Mouse (Mus musculus) liver, embryonic 14.5 days (tissue): ENCODE measurements around the gene Mrrf. TPM values are rescaled to one million over a fixed set of nuclear protein-coding genes. Genes with fewer than 3 reads are reported as not detected.
A peak's percentile ranks its signal among the peaks of the same experiment; 100 is the strongest.

Experiments used
- ATAC-seq: fragments of 200-750 bp; cut with Nextera tagmentation; 2 replicates; pipeline ENCODE4 v1.8.0; 2017; ENCODE audit warnings: moderate number of reproducible peaks, mild to moderate bottlenecking, moderate library complexity; ENCODE audit not compliant: insufficient read depth
- DNase-seq, 3 experiments: peaks; one replicate each; pipeline ENCODE4 v3.0.0-alpha.2; 2012 to 2013; ENCODE audit warnings: low read depth in 3 of 3, low spot score in 3 of 3
- H3K27ac ChIP-seq: fragments of 300-500 bp; sonication (generic); 2 replicates; pipeline ENCODE4 v1.5.1; 2014; ENCODE audit warnings: moderate library complexity, mild to moderate bottlenecking, control low read depth, inconsistent platforms
- H3K27me3 ChIP-seq: fragments of 300-500 bp; sonication (generic); 2 replicates; pipeline ENCODE4 v1.6.1; 2014; ENCODE audit warnings: mild to moderate bottlenecking, low read length, moderate library complexity; ENCODE audit not compliant: control insufficient read depth, insufficient read depth
- H3K36me3 ChIP-seq: fragments of 300-500 bp; sonication (generic); replicated peaks from 2 replicates; pipeline ENCODE4 v1.6.1; 2014; ENCODE audit warnings: low read depth; ENCODE audit not compliant: control insufficient read depth, insufficient read depth
- H3K4me1 ChIP-seq, 2 experiments: fragments of 200-500 bp in 1 of 2; fragments of 300-500 bp in 1 of 2; sonication (generic) in 1 of 2; replicated peaks; 2 replicates each; pipeline ENCODE4 v1.6.1; 2012 to 2014; ENCODE audit warnings: antibody characterized with exemption in 1 of 2, inconsistent platforms in 1 of 2, low read length in 1 of 2; ENCODE audit not compliant: control insufficient read depth in 2 of 2, insufficient read depth in 2 of 2
- H3K4me2 ChIP-seq: fragments of 300-500 bp; sonication (generic); 2 replicates; pipeline ENCODE4 v1.6.1; 2014; ENCODE audit warnings: low read depth, mild to moderate bottlenecking, control low read depth, moderate library complexity
- H3K4me3 ChIP-seq, 2 experiments: fragments of 200-500 bp in 1 of 2; fragments of 300-500 bp in 1 of 2; sonication (generic) in 1 of 2; 2 replicates each; pipeline ENCODE4 v1.5.1; 2012 to 2014; ENCODE audit warnings: low read depth in 2 of 2, low read length in 2 of 2, mild to moderate bottlenecking in 2 of 2, control low read depth in 1 of 2, inconsistent platforms in 1 of 2, moderate library complexity in 1 of 2; ENCODE audit not compliant: insufficient read depth in 1 of 2
- H3K9ac ChIP-seq: fragments of 300-500 bp; sonication (generic); replicated peaks from 2 replicates; pipeline ENCODE4 v1.6.1; 2014; ENCODE audit warnings: mild to moderate bottlenecking, control low read depth, moderate library complexity
- H3K9me3 ChIP-seq: fragments of 300-500 bp; sonication (generic); 2 replicates; pipeline ENCODE4 v1.6.1; 2016; ENCODE audit warnings: low read length, mixed read lengths; ENCODE audit not compliant: control insufficient read depth
- CTCF ChIP-seq: IDR thresholded peaks from 2 replicates; pipeline ENCODE4 v1.5.1; 2016; ENCODE audit warnings: antibody characterized with exemption, low read depth, control low read depth
- EP300 ChIP-seq: IDR thresholded peaks from 2 replicates; pipeline ENCODE4 v1.6.1; 2016; ENCODE audit warnings: antibody characterized with exemption, low read depth
- WGBS: fragments of 180-500 bp; shearing (Covaris S2); extraction: QIAGEN DNeasy Blood & Tissue Kit; methylation state at CpG from one replicate; pipeline ENCODE4 v1.1.7; 2014; ENCODE audit not compliant: insufficient replicate concordance; 5-methylcytosine and 5-hydroxymethylcytosine counted together
- polyA plus RNA-seq, 2 experiments: library from polyadenylated mRNA; depleted of rRNA in 1 of 2; stranded (reverse) in 1 of 2; unstranded in 1 of 2; fragments of >200 nt; fragmentation: Nextera tagmentation in 1 of 2; extraction: Ambion mirVana in 1 of 2; gene quantifications; 2 replicates each; pipeline versions ENCODE4 v1.2.1 to v1.2.3; 2012 to 2014

Gene Mrrf
- polyA plus RNA-seq, 2 experiments: 9.1 to 17.8 TPM

DNA sequence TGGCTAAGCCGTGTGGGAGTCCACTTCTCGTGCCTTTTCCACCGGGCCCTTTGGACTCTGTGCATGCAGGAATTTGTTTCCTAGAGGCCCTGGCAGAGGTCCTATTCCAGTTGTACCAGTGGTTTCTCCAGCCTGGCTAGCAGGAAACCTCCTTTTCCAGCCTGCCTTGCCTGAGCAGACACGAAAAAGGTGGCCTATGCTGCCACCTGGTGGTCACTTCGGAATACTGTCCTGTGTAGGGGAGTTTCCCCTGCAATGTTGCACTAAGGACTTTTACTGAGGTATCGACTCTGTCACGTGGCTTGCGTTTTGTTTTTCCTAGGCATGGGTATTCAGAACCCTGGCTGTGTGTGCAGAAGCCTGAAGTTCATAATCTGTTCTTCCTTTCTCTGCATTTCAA lies 77.8 kb downstream of the Mrrf start:
- peak; percentile 71 for ATAC-seq
- no peak overlapping the region for H3K4me3 ChIP-seq
- H3K27ac ChIP-seq: no peak overlapping the region
- peaks cover 0 to 8% of the 10 kb centered on the region in 2 experiments; a peak in 2 of 4 replicates for H3K4me1 ChIP-seq
- DNase-seq: peak; percentile 64 to 70 (median 69)
- 5% methylated on average over 8 of the region's 8 CpGs for WGBS
- H3K27me3 ChIP-seq: peaks cover 29% of the 10 kb centered on the region
- no peak overlapping the region for H3K9ac ChIP-seq
- peak overlapping the region; percentile 52 for H3K4me2 ChIP-seq
- no peak for TF ChIP-seq EP300
- peak; percentile 95 for TF ChIP-seq CTCF
- H3K36me3 ChIP-seq: no peaks in the 10 kb centered on the region
- no peaks in the 10 kb centered on the region for H3K9me3 ChIP-seq

DNA sequence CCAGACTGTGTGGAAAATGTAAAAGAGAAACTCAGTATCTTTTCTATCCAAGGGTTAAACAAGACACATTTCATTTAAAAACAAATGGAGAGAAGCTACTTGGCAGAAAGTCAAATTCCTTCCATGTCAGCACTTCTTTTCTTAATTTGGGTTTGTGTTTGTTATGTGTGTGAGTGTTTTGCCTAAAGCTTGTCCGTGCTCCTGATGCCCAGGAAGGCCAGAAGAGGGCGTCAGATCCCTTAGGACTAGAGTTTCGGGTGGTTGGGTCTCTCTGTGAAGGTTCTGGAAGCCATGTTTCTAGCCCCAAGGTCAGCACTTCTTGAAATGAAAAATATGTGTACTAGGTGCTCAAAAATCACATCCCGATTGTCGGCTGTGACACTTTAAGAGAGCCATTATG lies 78.2 kb downstream of the Mrrf start:
- DNase-seq: no peak
- Histone ChIP-seq H3K27me3 (peaks cover 26% of the 10 kb centered on the region), H3K4me2 (peak overlapping the region; percentile 52), H3K36me3 (no peaks in the 10 kb centered on the region), H3K27ac (no peak overlapping the region), H3K4me3 (no peak overlapping the region), H3K9ac (no peak overlapping the region), H3K4me1 (peaks cover 0 to 8% of the 10 kb centered on the region in 2 experiments; a peak in 2 of 4 replicates), H3K9me3 (no peaks in the 10 kb centered on the region)
- WGBS: 55% methylated on average over 5 of the region's 5 CpGs
- ATAC-seq: no peak
- TF ChIP-seq CTCF (no peak; the same call in 1 of the 2 replicates), EP300 (no peak)

DNA sequence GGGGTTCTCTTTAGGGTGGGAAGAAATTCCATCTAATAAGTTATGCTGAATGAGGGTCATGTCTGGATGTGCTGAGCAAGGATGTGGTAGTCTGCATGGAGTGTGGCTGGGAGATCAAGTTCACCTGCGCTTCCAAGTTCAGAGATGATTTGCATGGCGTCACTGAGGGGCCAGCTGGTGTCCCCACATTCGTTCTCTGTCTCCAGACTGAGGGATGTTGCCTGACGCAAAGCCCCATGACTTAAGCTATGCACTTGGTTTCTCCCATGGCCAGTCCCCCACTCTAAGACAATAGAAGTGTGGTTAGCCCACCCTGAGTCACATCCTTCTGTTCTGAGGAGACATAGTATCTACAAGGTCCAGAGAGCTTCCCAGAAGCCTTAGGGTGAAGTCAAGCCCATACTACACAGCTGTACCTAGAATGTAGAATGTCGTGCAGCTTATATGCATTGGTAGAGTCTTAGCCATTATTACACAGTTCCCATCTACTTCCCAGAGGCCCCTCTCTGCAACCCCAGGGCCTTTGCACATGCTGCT lies 79.1 kb downstream of the Mrrf start:
- Histone ChIP-seq H3K36me3 (no peaks in the 10 kb centered on the region), H3K27ac (no peak overlapping the region), H3K9ac (no peak overlapping the region), H3K4me1 (peaks cover 0 to 8% of the 10 kb centered on the region in 2 experiments; a peak in 2 of 4 replicates), H3K27me3 (peaks cover 19% of the 10 kb centered on the region), H3K4me3 (no peak overlapping the region), H3K9me3 (no peaks in the 10 kb centered on the region), H3K4me2 (no peak overlapping the region)
- no peak for ATAC-seq
- WGBS: 70% methylated on average over 5 of the region's 5 CpGs
- no peak for DNase-seq
- no peak for TF ChIP-seq EP300
- TF ChIP-seq CTCF: no peak

DNA sequence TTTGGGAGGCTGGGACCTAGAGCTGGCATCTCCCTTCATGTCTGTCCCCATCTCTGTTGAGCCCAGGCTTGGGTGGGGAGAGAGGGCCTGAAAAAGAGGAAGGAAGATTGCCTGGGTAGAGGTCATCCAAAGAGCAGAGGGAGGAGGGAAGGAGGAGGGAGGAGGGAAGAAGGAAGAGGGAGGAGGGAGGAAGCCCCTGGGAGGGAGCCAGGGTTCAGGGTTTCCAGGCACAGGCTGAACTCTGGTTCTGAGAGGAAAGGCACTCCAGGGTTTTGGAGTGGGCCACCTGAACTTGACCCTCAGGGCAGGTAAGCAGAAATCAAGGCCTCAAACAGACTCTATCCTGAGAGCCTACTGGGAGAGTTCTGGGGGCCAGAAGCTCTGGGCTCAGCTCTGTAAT lies 80.4 kb downstream of the Mrrf start:
- Histone ChIP-seq H3K36me3 (no peaks in the 10 kb centered on the region), H3K9me3 (no peaks in the 10 kb centered on the region), H3K27ac (no peak overlapping the region), H3K4me3 (no peak overlapping the region), H3K9ac (no peak overlapping the region), H3K4me1 (peaks cover 0 to 8% of the 10 kb centered on the region in 2 experiments; a peak in 2 of 4 replicates), H3K27me3 (peaks cover 7% of the 10 kb centered on the region), H3K4me2 (no peak overlapping the region)
- DNase-seq (no peak), ATAC-seq (0 out of 2 replicates have a peak, but pooled peaks have one; percentile 21)
- TF ChIP-seq EP300 (no peak), CTCF (no peak)

DNA sequence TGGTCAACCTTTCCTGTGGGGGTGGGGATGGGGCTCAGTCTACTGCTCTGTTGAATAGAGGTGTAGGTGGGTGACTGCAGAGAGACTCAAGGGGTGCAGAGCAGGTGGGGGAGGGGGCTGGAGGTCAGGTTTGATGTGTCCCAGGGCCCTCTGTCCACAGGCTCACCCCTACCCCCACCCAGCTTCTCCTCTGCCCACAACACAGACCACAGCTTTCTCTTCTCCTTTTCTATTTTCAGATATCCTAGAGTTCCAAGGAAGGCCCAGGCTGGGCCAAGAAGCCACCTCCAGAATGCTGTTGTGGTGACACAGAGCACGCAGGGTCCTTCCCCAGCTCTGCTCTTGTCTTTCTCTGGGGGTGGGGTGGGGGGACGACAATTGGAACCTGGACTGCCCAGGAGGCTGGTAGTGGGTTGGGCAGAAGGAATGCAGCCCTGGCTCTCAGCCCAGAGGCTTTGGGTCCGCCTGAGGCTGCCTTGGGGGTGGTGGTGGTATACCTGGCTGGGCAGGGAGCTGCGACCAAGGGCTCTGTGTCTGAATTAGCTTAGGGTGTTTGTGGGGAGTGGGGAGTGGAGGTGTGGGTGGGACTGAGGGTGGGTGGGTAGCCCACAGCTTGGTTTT lies 80.9 kb downstream of the Mrrf start:
- H3K9ac ChIP-seq: no peak overlapping the region
- no peak for DNase-seq
- peak; percentile 24; the same call in 1 of the 2 replicates for ATAC-seq
- peaks cover 2% of the 10 kb centered on the region; the same call in 1 of the 2 replicates for H3K27me3 ChIP-seq
- H3K36me3 ChIP-seq: no peaks in the 10 kb centered on the region
- H3K27ac ChIP-seq: no peak overlapping the region
- 19% methylated on average over 4 of the region's 4 CpGs for WGBS
- peak overlapping the region; percentile 9; the same call in 1 of the 2 replicates for H3K4me2 ChIP-seq
- H3K9me3 ChIP-seq: no peaks in the 10 kb centered on the region
- peaks cover 0 to 8% of the 10 kb centered on the region in 2 experiments; a peak in 2 of 4 replicates for H3K4me1 ChIP-seq
- TF ChIP-seq EP300: no peak
- H3K4me3 ChIP-seq: 0 out of 4 replicates have a peak overlapping the region, but pooled peaks of 1 of the 2 experiments have one; percentile 0
